Mouse (Mus musculus): ENCODE results near the gene Rin1.
"Not testable (repeated sequence)": the region's sequence is repeated elsewhere in the genome, so short reads cannot be mapped to it uniquely, and the experiment has no call there.

Rin1 gene

DNA sequence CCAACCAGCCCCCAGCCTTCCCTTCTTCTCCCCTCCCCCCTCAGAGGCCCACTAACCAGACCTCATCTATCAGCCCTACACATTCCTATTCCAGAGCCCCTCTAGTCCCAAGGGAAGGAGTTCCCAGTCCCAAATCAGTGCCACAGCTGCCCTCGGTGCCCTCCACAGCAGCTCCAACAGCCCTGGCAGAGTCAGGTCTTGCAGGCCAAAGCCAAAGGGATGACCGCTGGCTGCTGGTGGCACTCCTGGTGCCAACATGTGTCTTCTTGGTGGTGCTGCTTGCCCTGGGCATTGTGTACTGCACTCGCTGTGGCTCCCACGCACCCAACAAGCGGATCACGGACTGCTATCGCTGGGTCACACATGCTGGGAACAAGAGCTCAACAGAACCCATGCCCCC lies 19.7 kb downstream of the Rin1 start:
- no peak for DNase-seq

DNA sequence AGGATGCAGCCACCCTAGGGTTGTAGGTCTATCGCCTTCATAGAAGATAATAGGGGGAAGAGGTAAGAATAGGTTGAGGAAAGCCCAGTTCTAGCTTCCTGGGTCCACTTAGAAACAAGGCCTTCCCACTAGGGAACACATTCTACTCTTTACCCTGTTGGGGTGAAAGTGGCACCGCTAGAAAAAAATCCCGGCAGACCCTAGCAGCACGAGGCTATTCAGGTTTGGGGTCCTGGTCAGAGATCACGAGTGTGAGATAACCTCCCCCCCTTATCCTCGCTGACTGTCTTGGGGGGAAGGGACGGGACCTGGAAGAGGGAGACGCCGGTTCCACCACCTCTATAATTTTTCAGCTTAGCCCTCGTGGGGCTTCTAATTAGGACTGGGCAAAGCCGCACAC lies 20.8 kb downstream of the Rin1 start:
- no peak for DNase-seq

DNA sequence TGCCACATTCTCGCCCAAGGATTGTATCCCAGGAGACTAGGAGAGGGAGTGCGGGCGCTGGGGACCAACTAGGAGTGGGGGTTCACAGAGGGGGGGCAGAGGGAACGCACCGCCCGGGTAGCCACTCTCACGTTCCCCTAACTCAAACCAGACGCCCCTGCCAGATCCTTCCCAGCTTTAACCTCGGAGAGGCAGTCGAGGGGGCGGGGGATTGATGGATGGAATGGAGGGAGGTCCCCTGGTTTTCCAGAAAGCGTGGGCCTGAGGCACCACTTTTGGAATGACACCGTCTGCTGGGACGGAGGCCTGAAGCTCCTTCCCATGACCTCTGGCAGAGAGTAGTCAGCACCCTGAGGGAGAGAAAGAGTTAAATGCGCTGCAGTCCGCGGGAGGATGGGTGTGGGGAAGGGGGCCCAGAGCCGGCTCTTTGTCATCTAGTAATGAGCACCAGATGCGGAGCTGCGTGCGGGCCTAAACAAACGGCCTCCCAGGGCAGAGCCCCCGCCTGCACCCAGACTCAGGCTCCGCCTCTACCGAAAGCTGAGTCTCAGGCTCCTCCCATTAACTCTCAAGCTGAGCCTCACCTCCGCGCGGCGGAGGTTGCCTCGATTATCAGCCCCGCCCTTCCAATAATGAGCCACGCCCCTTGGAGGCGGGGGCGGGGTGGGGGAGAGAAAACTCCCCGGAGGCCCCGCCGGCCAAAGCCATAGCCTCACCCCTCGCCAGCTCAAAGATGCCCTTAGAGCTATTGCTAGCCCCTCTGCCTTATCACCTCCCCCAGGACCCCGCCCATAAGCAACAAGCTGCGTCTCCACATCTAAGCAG lies 21.5 kb downstream of the Rin1 start:
- DNase-seq: peak; percentile 54 to 68

DNA sequence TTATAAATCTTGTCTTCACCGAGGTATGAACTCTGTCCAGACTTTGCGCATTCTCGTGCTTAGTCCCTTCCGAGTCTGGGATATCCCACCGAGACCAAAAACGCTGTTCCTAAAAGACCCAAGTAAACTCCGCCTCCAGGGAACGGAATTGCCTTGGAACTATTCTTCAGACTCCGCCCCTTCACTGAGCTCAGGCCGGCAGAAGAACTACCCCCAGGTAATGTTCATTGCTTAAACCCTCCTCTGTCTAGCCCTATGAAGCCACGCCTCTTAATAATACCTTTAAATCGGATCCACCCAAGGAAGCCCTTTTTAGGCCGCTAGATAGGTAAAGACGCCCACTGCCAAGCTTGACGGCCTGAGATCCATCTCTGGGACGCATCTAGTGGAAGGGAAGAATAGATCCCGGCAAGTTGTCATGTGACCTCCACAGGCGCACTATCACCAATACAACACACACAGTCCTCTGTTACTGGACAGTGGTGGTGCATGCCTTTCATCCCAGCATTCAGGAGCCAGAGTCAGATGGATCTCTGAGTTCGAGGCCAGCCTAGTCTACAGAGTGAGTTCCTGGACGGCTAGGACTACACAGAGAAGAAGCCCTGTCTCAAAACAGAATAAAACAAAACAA lies 22.2 kb downstream of the Rin1 start:
- no peak for DNase-seq

DNA sequence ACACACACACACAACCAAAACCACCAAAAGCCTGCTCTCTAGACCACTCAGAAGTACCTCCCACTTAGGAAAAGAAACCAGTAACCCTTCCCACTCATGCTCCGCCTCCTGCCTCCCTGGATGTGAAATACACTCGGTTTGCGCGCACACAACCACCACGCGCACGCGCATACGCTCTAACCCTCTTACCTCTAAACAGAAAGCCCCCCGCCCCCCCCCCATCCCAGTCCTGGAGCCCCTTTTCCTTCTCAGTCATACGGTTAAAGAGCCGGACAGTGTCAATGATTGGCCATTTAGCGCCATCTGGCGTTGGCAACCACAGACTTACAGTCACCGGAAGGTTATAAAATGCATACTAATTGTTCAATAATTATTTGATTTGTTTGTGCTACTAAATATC lies 22.7 kb downstream of the Rin1 start:
- peak in 1 of 2 experiments; percentile 65 for DNase-seq

DNA sequence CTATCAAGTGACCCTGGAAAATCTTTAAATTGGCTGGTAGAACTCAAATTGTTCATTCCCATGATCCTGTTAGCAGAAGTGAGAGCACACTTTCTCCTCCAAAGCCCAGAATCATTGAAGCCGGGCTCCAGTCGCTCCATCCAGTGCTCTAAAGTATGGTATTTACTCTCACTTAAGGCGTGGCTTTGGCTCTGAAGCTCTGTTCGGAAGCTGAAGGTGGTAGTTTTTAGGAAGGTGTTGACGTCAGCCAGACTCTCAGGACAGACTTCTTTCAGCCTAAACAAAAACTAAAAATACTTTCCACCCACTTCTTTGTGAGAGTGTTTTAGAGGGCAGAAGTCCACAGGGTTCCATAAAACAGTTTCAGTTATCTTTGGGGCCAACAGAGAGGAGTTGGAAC lies 23.2 kb downstream of the Rin1 start:
- no peak for DNase-seq

DNA sequence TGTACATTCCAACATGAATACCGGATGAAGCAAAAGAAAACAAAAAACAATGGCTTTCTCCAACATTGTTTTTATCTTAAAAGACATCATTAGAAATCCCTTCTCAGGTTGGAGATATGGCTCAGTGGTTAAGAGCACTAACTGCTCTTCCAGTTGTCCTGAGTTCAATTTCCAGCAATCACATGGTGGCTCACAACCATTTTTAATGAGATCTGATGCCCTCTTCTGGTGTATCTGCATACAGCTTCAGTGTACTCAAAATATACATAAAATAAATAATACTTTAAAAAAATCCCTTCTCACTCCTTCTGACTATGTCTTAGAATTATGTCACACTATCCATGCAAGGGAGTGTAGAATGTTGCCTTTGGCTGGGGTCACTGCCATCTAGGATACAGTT lies 29.0 kb downstream of the Rin1 start:
- DNase-seq: no peak

DNA sequence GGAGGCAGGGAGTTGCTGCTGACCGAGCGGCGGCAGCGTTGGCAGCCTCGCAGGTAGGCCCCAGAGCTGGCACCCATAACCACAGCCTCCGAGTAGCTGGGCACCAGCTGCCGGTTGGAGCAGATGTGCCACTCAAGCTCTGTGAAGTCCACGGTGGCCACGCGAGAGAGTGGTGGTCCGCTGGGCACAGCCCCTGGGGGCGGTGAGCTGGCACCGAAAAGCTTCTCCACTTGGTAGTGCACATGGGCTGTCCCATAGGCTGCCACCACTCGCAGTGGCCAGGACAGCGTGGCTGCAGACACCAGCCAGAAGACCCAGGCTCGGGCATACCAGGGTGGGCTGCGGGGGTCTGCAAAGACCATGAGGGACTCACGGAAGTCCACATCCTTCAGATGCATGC lies 31.7 kb downstream of the Rin1 start:
- no peak for DNase-seq

DNA sequence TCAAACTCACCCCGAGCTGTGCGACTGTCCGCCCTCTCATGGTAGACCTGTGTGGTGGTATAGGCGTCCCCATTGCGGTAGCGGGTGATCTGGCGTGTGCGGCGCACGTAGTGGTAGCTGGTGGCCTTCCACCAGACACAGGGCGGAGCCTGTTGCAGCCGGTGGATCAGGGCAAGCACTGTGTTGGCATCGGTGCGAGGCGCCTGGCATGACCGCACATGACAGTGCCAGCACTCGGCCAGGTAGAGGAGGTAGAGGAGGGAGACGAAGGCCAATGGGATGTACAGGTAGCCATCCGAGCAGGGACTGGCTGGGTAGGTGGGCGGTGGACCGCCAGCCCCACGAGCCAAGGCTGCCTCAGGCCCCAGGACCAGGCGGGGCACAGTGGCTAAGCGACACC lies 32.3 kb downstream of the Rin1 start:
- DNase-seq: no peak

DNA sequence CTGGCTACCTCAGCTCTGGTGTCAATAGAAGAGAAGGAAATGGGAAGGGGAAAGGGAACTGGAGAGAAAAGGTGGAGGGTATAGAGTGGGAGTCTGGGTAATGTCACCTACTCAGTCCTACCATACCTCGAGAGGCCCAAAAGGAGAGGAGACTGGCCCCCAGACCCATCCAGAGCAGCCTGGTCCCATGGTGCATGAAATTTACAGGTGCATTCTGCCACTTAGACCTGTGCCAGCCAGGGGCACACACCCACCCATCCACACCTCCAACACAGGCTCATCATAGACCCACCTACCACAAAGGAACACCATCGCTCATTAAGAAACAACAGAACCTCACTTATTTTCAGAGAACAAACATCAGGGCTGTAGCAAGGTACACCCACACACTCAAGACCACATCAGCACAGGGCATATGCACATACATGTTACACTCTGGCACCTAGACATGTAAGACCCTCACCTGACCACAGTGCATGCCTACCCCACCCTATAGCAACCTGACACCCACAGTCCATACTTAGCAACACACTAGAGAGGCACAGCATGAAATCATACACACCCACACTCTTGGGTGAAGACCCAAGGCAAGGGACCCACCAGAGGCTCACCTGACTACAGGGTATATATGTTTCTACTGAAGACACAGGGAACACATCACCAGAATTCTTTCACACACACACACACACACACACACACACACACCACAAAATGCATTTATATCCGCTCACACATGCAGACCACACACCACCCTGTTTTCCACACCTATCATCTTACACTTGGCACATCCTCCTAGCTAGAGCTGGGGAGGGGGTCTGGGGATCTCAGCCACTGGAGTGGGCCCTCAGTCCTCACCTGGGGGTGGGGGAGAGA lies 33.9 kb downstream of the Rin1 start:
- DNase-seq: no peak

DNA sequence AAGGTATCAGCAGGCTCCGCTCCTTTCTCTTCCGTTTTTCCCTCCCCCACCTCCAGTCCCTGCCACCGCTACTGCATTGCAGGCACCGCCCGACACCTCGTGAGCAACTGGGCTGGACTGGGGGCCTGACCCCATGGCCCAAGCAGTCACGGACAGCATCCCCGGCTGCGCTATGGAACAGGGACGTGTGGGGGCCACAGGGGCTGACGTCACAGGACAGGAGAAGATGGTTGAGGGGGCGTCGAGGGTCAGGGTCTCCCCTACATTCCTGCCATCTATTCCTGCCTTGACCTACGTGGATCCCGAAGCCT lies 34.5 kb downstream of the Rin1 start:
- DNase-seq: no peak

DNA sequence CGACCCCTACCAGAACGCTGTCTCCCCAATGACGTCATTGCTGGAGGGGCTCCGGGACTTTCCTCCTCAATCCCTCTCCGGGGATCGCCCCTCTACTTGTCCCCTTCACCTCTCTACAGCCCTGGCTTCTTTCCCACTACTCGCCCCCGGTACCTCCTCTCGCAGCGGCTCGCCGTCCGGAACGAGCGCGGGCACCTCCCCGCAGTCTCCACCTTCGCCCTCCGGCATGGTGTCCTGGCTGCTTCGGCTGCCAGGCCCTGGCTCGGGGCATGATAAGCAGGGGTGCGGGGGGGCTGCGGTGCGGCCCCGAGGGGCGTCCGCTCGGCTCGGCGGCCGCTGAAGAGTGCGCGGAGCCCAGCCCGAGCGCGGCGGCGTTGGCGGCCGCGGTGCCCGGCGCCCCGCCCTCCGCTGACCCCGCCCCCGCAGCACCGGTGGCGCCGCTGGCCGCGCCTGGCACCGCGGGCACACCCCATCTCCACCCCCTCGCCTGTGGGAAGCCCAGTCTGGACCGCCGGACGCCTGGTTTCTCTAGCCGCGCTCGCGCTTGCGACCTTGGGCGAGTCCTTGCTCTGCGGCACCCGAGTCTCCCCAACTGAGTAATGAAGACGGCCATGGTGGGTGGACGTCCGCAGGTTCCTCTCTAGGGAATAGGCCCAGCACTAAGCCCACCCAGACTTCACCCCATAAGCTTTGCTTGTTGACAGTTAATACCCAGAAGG lies 35.0 kb downstream of the Rin1 start, which contains the start of gene Tmem151a:
Tmem151a (minus strand) TSS at position 387 of the 719 bp plus-strand sequence.
- no peak for DNase-seq

DNA sequence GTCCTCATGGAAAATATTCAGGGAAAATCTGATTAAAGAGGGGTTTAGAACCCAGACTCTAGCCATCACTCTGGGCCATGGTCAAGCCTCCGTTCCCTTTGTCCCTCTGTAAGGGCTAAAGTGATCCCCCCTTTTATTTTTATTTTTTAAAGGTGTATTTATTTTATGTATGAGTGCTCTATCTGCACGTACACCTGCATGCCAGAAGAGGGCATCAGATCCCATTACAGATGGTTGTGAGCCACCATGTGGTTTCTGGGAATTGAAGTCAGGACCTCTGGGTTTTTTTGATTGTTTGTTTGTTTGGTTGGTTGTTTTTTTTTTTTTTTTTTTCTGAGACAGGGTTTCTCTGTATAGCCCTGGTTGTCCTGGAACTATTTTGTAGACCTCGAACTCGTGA lies 36.3 kb downstream of the Rin1 start:
- not testable (repeated sequence) for DNase-seq

DNA sequence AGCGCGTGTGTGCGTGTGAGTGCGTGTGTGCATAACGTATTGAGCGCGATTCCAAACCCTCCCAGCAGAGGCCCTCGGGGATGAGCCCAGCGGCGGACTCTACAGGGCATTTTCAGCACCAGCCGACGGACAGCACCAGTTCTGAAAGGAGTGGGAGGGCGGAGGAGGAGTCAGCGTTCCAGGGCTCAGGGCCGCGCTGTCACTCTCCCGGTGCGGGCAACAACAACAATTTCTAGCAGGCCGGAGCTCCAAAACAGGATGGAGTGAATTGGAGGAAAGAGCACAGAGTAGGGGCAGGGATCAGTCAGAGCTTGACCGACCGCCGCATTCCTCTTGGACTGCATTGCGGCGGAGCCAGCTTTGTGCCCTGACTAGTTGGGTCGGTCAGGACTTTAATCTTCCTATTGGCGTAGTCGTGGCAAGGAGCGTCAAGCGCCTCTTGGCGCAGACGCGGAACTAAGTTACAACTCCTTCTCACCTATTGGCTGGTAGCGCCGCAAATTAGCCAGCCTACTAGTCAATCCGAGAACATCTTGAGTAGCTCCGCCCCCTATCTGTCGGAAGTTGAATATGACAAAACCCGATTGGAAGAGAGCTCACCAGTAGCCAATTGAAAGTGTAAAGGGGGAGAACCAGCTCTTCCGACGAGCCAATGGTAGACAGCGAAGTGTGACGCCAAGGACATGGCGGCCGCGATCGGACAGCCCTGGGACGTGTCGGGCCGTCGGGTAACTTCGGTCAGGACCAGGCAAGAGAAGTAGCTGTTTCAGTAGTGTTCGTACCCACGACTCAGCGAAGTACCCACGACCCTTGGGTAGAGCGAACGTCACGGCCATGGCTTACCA lies 37.8 kb downstream of the Rin1 start, which contains the start of gene Yif1a:
Yif1a (plus strand) TSS at position 655 of the 845 bp plus-strand sequence.
- peak; percentile 80 to 85 for DNase-seq

DNA sequence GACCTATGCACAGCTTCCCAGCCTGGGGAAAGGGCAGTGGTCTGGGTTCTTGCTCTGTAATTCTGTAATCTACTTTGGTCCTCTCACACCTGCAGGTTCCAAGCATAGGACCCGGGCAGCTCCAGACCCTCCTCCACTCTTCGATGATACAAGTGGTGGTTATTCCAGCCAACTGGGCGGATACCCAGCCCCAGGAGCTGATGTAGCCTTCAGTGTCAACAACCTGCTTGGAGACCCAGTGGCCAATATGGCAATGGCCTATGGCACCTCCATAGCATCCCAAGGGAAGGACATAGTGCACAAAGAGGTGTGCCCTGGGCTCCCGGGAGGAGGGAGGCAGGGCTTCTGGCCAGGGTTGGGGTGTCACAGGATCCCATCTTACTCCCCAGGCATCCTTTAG lies 39.0 kb downstream of the Rin1 start:
- DNase-seq: no peak

DNA sequence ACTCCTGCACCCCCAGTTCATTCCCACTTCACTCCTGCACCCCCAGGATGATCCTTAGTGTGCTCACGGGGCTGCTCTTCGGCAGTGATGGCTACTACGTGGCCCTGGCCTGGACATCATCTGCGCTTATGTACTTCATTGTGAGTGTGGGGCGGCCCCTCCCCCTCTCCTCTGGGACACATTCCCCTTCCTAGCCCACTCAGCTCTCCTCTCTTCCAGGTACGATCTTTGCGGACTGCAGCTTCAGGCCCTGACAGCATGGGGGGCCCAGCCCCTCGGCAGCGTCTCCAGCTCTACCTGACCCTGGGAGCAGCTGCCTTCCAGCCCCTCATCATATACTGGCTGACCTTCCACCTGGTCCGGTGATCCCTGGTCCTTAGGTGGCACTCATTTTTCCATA lies 41.8 kb downstream of the Rin1 start:
- DNase-seq: no peak

DNA sequence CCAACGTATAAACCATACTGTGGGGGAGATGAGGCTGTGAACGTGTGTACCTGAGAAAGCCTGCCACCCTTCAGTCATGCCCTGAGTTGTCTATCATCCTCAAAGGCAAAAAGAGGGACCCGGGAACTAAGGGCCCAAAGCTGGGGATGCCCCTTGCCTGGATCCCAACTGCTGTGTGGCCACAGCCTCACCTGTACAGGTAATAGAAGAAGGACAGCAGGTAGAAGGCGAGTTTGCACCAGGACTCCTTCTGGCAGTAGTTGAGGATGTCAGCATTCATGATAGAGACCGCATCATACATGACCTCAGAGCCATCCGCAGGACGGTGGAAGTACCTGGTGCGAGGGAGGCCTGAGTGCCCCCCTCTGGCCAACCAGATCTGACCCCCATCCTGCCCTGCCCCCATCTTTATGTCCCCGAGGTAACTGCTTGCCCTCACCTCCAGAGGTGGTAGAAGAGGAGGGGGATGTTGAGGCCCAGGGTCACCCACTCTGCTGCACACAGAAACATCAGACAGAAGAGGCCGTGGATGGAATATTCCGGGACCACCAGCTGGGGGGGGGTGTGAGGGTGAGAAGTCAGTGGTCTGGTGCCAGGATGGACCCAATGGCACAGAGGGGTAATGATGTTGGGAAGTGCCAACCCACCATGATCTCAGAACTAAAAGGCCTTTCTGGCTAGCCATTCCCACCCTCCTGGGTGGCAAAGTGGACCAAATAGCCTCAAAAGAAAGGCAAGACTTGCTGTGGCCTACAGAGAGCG lies 43.4 kb downstream of the Rin1 start:
- DNase-seq: no peak

DNA sequence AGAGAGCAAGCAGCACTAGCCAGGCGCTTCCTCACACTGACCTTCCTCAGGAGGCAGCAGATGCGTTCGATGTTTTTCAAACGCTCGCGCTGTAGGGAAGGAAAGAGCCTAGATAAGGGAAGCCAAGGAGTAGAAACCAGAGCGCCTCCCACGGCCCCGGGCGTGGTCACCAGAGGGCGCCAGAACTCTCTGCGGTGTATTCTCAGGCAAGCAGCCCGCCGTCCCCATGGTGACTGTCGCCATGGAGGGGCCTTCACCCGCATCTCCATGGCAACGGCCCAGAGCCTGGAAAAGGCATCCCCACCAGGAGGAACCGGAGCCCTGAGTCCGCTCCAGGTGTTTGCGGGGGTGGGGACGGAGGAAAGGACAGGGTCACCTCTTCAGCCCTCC lies 44.0 kb downstream of the Rin1 start:
- peak; percentile 70 to 91 for DNase-seq

DNA sequence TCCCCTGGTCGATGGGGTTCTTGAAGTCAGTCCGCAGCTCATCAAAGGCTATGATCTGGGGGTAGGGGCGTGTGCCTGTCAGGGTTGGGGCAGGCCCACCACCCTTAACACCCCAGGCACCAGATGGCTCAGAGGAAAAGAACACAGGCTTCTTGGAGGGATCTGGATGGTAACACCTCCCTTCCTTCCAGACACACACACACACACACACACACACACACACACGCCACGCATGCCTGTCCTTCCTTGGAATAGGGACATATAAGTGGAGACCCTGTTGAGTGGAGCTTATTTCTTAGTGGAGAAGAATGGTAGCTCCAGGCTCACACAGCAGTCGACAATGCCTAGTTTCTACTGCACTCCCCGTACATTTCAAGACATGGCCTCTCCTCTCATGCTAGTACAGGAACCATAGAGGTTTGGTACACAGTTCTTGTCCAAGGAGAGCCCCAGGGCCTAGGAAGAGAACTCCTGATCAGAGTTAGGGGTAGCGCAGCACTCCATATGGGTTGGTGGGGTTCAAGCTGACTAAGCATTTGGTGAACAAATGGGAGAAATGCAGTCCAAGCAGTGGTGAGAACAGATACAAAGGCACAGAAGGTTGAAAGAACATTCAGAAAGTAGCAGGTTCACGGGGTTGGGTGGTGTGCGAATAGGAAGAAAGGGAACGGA lies 44.6 kb downstream of the Rin1 start:
- no peak for DNase-seq

DNA sequence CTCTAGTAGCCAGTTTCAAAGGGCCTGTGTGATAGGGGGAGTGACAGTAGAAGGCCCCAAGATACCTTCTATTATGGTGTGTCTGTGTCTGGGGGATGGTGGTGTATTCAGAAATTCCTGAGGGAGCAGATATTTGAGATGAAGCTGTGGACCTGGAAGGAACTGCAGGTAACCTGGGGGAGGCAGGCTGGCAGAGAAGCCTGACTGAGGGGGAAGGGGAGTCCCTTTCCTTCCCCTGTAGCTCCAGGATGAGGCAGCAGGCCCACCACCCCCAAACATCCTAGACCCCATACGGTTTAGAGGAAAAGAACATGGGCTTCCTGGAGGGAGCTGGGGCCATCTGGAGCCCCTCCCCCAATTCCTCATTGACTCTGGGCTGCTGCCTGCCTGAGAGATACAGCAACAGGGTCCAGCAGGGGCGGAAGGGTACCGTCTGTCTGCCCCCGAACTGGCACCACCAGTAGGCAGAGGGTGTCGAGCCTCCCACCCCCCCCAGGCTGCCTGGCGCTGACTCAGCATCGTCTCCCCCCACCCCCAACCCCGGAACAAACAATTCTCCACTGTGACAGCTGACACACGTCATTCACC lies 45.7 kb downstream of the Rin1 start:
- no peak for DNase-seq

All from spleen, adult 18-20 months (tissue).